Mouse (Mus musculus) adrenal gland, adult 18-20 months (tissue): ENCODE measurements around the gene Lin7c. TPM values are rescaled to one million over a fixed set of nuclear protein-coding genes. Genes with fewer than 3 reads are reported as not detected.

Experiments used
- DNase-seq, 2 experiments: peaks; one replicate each; pipeline ENCODE4 v3.0.0; 2021 to 2022; ENCODE audit warnings: low spot score in 2 of 2
- total RNA-seq, 2 experiments: library from RNA; stranded (reverse); gene quantifications; 1 replicate in 1 of 2; 2 replicates in 1 of 2; pipeline ENCODE4 v1.2.3; 2021

Lin7c gene
- total RNA-seq, 2 experiments from 2014 or later = 79.1 to 95.9 TPM

GRCm38 (mm10) chr2:109916782-109917495 is 26.3 kb downstream of the Lin7c start:
- no peak for DNase-seq

DNA sequence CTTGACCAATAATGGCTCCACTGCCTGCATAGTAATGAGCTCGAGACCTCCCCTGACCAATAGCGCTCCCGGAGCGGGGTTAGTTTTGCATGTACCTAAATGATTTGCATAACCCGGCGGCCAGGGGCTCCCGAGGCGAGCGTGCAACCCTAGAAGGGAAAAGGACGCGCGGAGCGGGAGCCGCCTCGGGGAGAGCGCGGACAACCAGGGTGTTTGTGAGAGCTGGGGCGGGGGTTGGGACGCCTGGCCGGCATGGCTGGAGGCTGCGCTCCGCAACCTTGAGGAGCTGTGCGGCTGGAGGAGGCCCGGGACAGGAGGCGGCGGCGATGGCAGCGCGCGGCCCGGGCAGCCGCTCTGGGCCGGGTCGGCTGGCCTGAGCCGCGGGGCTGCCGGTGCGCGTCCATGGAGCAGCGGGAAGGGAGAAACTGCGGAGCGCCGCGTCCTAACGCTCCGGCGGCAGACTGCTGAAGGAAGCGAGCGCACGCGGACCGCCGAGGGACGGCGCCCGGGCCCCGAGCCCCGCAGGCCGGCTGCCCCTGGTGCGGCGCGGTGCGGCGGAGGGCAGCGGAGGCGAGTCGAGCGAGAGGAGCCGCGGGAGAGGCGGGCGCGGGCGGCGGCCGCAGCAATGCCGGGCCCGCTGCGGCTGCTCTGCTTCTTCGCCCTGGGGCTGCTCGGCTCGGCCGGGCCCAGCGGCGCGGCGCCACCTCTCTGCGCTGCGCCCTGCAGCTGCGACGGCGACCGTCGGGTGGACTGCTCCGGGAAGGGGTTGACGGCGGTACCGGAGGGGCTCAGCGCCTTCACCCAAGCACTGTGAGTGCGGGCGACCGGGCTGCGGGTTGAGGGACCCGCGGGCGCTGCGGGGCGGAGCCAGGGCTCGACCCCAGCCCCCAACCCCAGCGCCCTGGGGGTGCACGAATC is 27.1 kb downstream of the Lin7c start, which contains the start of gene Lgr4:
Gene Lgr4, plus strand, starts transcription at position 152 of the 918 bp plus-strand sequence.
- peak; percentile 97 to 100 for DNase-seq

DNA sequence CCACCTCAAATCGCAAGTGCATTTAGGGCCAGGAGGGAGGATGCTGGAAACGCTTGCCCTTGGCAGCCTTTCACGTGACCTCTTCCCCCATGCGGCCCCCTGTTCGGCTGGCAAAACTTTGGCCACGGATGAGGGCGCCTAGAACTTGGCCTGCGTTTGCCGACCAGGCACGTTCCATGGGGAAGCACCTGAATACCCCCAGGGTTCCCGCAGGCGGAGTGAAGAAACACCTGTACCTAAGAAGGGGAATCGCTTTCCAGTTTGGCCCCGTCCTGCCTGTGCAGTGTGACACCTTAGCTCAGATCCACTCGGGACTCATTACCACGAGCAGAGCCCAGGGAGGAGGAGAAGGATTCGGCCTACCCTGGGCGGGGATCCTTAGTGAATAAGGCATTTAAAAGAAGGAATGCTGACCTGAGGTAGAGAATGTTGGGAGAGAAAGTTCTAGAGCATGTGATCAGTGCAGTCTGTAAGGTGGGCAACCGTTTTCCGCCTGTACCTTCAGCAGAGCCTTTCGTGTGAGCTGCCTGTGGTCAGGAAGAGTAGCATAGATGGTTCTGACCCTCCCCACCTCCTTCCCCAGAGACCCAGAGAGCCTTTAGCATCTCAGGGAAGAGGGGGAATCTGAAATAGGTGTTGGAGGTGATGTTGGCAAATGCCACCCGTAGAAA is 28.1 kb downstream of the Lin7c start:
- peak in 1 of 2 experiments; percentile 41 for DNase-seq

- DNase-seq = peak in 1 of 2 experiments; percentile 18
Observed at GRCm38 (mm10) chr2:109920471-109920870, 29.8 kb downstream of the Lin7c start.

GRCm38 (mm10) chr2:109921298-109922035 is 30.8 kb downstream of the Lin7c start:
- DNase-seq = peak in 1 of 2 experiments; percentile 29

- no peak for DNase-seq
Observed at GRCm38 (mm10) chr2:109922306-109922705, 31.7 kb downstream of the Lin7c start.

DNA sequence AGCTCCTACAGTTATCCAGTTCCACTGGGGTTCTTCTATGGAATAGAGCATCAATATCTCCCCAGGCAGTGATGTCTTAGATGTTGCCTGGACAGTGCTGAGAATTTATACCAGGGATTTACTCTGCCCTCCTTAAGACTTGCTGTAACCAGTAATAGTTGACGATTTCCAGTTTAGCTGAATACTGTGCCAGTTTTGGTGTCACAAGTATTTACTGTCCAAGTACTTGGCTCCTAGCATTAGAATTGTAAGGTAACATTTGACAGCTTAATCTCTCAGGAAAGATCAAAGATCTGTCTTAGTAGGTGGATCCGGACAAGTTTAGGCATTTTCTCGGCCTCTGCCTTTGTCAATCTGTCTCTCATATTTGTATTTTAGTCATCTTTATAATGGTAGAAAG is 32.4 kb downstream of the Lin7c start:
- DNase-seq = no peak

DNA sequence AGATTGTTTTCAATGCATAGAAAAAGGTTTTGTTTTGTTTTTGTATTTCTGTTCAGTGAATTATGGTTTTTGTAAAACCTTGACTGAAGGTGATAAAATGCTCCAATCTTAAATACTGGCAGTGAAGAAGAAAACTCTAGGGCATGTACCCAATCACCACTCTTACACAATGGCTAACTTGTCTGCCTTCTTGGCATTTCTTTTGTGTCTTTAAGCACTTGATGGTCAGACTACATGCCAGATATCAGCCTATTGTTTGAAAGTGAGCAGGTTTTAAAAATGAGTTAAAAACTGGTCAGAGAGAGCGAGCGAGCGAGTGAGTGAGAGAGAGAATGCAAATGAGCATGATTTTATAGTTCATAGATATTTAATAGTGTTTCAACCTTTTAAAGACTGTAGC is 33.3 kb downstream of the Lin7c start:
- no peak for DNase-seq

- no peak for DNase-seq
Observed at GRCm38 (mm10) chr2:109926984-109927383, 36.3 kb downstream of the Lin7c start.

DNA sequence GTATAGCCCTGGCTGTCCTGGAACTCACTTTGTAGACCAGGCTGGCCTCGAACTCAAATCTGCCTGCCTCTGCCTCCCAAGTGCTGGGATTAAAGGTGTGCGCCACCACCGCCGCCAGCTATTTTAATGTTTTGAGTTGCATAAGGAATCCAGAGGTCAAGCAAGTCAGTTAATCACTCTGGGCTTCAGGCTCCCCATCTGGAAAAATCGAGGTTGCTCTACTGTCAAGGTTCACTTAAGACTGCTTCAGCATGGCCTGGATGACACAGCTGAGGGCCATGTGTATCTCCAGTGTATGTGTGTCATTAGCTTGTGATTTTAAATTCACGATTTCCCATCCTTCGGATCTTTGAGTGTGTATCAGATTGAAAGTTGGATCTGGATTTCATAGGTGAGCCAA is 36.8 kb downstream of the Lin7c start:
- DNase-seq = no peak

DNA sequence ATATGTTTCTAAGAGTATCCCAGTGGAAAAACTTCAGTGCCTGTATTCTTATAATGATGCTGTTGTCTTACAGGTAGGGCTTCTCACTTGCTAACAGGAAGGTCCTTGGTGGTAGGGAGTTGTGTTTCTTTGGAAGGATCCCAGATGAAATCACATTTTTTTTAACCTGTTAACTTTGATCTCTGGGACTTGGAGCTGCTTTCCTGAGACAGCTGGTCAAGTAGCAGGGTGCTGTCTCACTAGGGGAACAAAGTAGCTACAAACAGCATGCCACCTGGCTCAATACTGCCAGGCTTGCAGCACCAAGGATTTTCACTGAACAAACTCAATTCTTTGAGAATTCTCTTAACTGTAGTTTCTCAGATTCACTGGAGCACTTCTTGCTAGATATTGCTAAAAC is 37.2 kb downstream of the Lin7c start:
- no peak for DNase-seq

DNA sequence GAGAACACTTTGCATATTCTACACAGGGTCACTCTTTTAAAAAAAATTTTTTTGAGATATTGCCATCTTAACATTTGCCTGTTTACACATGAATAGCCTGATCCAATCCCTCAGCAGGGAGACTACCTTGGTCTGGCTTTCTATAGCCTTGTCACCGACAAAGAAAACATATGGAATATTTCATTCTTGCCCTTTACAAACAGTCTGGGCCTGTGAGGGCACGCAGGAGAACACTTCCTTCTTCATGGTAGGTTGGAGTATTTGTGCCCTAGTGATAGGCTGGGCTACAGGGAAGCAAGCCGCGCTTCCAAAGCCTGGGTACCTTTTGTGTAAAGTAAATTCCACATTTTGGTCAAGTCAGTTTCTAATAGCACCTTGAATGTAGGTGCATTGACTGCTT is 38.1 kb downstream of the Lin7c start:
- DNase-seq = no peak

DNA sequence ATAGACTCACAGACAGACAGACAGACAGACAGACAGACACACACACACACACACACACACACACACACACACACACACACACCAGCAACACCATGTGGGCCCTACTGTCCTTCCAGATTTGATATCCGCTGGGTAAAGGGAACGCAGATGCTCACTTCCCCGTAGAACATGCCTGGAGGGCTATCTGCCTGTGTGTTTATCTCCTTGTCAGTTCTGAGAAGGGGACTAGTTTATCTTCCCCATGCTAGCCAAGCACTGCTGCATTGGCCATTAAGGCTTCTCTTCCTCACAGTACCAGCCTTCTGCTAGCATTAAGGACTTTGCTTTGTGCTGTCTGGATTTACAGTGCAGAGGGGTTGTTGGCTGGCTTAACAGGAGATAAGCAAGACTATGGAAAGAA is 38.6 kb downstream of the Lin7c start:
- DNase-seq = no peak

GRCm38 (mm10) chr2:109930366-109930765 is 39.7 kb downstream of the Lin7c start:
- no peak for DNase-seq

DNA sequence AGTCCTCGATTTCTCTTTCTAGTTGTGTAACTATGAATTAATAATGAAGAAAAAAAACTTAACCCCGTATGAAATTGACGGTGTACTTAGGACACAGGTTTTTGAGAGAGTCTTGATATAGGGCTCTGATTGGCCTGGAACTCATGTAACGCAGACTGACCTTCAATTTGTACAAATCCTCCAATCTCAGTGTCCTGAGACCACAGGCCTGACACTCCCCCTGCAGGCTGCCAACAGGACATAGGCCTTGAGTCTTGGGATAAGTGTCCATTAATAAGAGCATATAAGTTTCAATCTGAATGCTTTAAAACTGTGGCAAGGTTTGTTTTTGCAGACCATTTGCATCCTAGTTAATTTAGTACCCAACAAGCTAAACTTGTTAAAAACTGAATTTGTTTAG is 40.1 kb downstream of the Lin7c start:
- no peak for DNase-seq

GRCm38 (mm10) chr2:109931978-109932780 is 41.5 kb downstream of the Lin7c start:
- DNase-seq = no peak

DNA sequence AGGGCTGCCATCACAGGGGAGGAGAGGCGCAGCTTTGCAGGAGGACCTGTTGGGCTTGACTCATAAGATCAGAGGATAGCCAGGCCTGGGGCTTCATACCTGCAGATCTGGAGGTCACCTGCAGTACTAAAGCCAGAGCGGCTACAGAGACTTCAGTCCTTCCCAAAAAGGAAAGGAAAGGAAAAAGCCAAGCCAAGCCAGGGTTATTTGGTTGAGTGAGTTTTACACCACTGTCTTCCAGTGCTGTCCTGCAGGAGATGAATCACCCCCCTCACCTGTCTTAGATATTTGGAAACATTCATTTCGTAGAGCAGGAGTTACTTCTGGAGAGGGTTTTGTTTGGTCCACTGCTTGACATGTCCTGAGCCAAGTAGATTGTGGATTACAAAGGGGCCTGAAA is 42.5 kb downstream of the Lin7c start:
- DNase-seq = no peak

DNA sequence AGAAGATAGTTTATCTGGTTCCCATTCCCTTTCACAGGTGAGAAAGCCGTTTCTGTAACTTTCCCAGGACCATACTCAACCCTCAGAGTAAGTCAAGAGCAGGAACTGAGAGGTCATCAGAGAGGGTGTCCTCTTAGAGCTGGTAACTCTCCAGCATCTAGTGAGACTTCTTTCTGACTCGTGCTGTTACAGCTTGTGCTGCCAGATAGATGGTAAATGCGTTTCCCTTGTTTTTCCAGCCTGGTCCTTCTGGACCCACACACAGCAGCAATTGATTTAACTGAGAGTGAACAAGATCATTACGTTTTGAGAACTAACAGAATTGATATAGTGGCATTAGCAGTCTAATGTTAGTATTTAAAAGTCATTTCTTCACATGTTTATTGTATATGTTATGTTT is 43.4 kb downstream of the Lin7c start:
- DNase-seq = no peak

- DNase-seq = no peak
Observed at GRCm38 (mm10) chr2:109935194-109935593, 44.5 kb downstream of the Lin7c start.
